Mouse (Mus musculus) spleen, adult 2 months (tissue): ENCODE results near the gene Syt1. TPM values are rescaled to one million over a fixed set of nuclear protein-coding genes. Genes with fewer than 3 reads are reported as not detected.

ENCODE experiments used
- DNase-seq, 2 experiments: peaks; one replicate each; pipeline versions ENCODE4 v3.0.0 to v3.0.0-alpha.2; 2012 to 2021; ENCODE audit warnings: low spot score in 2 of 2, low read depth in 1 of 2
- H3K27ac ChIP-seq: fragments of 200-500 bp; 2 replicates; pipeline ENCODE4 v1.5.1; 2012; ENCODE audit warnings: low read length, inconsistent platforms; ENCODE audit not compliant: insufficient read depth
- H3K27me3 ChIP-seq: fragments of 200-500 bp; 2 replicates; pipeline ENCODE4 v1.6.1; 2012; ENCODE audit warnings: mild to moderate bottlenecking, moderate library complexity, low read length, inconsistent platforms; ENCODE audit not compliant: control insufficient read depth, insufficient read depth
- H3K36me3 ChIP-seq: fragments of 200-500 bp; 2 replicates; pipeline ENCODE4 v1.6.1; 2012; ENCODE audit warnings: mild to moderate bottlenecking, low read length, inconsistent platforms; ENCODE audit not compliant: control insufficient read depth, insufficient read depth
- H3K4me1 ChIP-seq: fragments of 200-500 bp; 2 replicates; pipeline ENCODE4 v1.6.1; 2011; ENCODE audit warnings: inconsistent platforms; ENCODE audit not compliant: control insufficient read depth, insufficient read depth, insufficient read length
- H3K4me3 ChIP-seq: fragments of 200-500 bp; 2 replicates; pipeline ENCODE4 v1.5.1; 2011; ENCODE audit warnings: mild to moderate bottlenecking, inconsistent platforms; ENCODE audit not compliant: insufficient read depth, insufficient read length; ENCODE audit errors: extremely low read depth
- CTCF ChIP-seq: fragments of 200-500 bp; IDR thresholded peaks from 2 replicates; pipeline ENCODE4 v1.5.1; 2011; ENCODE audit warnings: mild to moderate bottlenecking, inconsistent platforms; ENCODE audit not compliant: insufficient read depth, insufficient read length, insufficient replicate concordance; ENCODE audit errors: extremely low read depth
- POLR2A ChIP-seq: fragments of 200-500 bp; IDR thresholded peaks from 2 replicates; pipeline ENCODE4 v1.6.1; 2011; ENCODE audit warnings: low read depth, low read length, inconsistent platforms
- WGBS: fragments of 180-500 bp; shearing (Covaris S2); methylation state at CpG from one replicate; pipeline ENCODE4 v1.1.7; 2018; 5-methylcytosine and 5-hydroxymethylcytosine counted together
- polyA plus RNA-seq: library from polyadenylated mRNA; depleted of rRNA; stranded (reverse); fragments of >200 nt; gene quantifications from 2 replicates; pipeline ENCODE4 v1.2.3, GENCODE M21; 2012

Gene Syt1
- polyA plus RNA-seq, 1 experiment = 0.44 TPM

DNA sequence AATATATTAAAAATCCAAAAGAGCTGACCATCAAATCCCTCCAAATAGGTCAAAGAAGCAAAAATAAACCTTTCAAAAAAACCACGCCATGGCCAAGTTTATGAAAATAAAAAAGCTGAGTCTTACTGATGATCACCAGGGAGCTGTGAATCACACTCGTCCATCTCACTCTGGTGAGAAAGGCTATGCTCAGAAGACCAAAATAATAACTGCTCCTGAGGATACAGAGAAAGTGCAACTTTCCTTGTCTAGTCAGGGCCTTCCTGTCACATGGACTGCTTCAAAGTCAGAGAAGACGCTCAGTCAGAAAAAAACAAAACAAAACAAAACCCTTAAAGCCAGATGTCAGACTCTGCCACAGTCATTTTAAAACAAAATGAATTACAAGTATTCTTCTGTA, 350.5 kb downstream of the Syt1 start:
- WGBS = 83% methylated on average over 3 of the region's 3 CpGs
- DNase-seq = no peak
- TF ChIP-seq CTCF (no peak), POLR2A (no peak)
- Histone ChIP-seq H3K4me3 (no peak overlapping the region), H3K27me3 (no peaks in the 10 kb centered on the region), H3K36me3 (no peaks in the 10 kb centered on the region), H3K27ac (no peak overlapping the region), H3K4me1 (no peaks in the 10 kb centered on the region)

DNA sequence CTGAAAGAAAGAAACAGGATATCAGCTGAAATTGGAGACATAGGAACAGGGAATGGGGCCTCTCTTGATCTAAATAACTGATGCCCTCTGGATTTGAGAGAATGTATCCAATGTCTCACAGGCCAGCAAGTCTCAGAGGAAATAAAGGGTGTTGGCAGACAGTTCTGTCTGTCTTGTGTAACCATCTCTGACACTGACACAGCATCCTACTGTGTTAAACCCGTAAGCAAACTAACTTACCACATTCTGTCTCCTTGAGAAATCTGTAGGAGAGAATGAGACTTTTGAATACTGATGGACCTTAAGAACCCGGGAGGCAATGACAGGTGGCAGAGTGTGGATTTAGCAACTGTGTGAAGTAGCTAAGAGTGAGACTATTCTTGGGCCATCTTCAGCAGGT, 352.5 kb downstream of the Syt1 start:
- DNase-seq = no peak
- Histone ChIP-seq H3K27ac (no peak overlapping the region), H3K36me3 (no peaks in the 10 kb centered on the region), H3K4me3 (no peak overlapping the region), H3K4me1 (no peaks in the 10 kb centered on the region), H3K27me3 (no peaks in the 10 kb centered on the region)
- TF ChIP-seq POLR2A (no peak), CTCF (no peak)
- whole genome bisulfite sequencing = 82% methylated on average over 2 of the region's 2 CpGs

DNA sequence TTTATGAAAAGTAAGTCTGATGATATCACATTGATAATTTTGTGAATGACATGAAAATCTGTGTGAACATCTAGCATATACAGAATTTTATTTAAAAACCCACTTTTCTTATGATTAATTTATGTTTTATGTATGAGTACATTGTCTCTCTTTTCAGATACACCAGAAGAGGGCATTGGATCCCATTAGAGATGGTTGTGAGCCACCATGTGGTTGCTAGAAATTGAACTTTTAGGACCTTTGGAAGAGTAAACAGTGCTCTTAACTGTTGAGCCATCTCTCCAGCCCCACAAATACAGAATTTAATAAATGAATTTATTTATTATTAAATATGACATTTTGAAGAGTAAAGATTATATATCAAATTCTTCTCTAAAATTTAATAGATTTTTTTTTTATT, 353.1 kb downstream of the Syt1 start:
- Histone ChIP-seq H3K27ac (no peak overlapping the region), H3K4me1 (no peaks in the 10 kb centered on the region), H3K27me3 (no peaks in the 10 kb centered on the region), H3K4me3 (no peak overlapping the region), H3K36me3 (no peaks in the 10 kb centered on the region)
- TF ChIP-seq POLR2A (no peak), CTCF (no peak)
- no peak for DNase-seq

DNA sequence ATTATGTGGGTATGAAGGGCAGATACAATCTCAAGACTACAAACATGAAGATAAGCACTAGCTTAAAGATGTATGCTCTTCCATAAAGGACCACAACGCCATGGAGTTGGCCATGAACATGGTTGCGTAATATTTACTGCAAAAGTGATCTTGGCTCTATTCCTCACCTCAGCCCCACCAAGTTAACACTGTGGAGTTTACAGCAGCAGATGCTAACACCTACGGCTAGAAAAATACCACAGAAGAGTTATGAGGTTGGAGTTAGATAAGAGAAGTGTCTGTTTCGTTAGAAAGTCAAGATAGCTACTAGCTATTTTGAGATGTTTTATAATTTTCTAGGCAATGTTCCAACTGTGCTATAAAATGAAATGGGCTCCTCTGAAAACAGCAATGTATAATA, 353.9 kb downstream of the Syt1 start:
- H3K4me1 ChIP-seq = no peaks in the 10 kb centered on the region
- WGBS = 80% methylated on average over 4 of the region's 4 CpGs
- H3K27ac ChIP-seq = no peak overlapping the region
- H3K27me3 ChIP-seq = no peaks in the 10 kb centered on the region
- DNase-seq = no peak
- H3K4me3 ChIP-seq = no peak overlapping the region
- TF ChIP-seq POLR2A (no peak), CTCF (no peak)
- no peaks in the 10 kb centered on the region for H3K36me3 ChIP-seq

DNA sequence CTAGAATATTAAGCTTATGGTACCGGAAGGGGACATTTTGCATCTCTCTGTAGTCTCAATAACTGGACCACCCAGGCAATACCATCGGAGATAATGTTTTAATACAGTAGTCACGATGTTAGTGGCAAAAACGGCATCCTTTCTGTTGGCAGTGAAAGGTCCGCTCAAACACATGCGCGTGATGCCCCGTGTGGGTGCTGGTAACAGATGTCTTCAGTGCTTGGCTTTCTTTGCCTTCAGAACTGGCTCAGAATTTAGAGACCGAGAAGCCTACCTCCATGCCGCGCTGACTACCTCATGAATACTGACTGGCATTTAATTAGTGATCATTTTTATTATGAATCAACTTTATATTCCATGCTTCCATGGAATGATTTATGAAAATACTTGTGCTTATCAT, 355.7 kb downstream of the Syt1 start:
- Histone ChIP-seq H3K4me1 (no peaks in the 10 kb centered on the region), H3K27ac (no peak overlapping the region), H3K36me3 (no peaks in the 10 kb centered on the region), H3K27me3 (no peaks in the 10 kb centered on the region), H3K4me3 (no peak overlapping the region)
- WGBS = 89% methylated on average over 11 of the region's 11 CpGs
- TF ChIP-seq CTCF (no peak), POLR2A (no peak)
- DNase-seq = no peak

DNA sequence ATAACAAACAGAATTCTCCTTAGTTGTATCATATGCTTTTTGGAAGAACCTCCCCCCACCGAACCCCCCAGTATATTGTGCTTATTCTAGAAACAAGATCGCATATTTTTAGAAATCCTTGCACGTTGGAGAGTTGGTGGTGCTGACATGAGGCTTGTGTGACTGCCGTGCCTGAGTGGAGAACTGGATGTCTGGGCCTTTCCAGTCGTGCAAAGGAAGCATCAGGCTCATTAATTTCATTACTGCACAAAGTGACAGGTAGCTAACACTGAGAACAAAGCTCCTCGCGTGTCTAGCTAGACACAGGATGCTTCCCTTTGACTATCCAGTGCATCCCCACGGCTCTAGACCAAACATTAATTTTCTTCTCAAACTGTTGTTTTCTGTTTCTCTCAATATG, 358.0 kb downstream of the Syt1 start:
- Histone ChIP-seq H3K27ac (no peak overlapping the region), H3K36me3 (no peaks in the 10 kb centered on the region), H3K4me1 (no peaks in the 10 kb centered on the region), H3K4me3 (no peak overlapping the region), H3K27me3 (no peaks in the 10 kb centered on the region)
- DNase-seq = no peak
- TF ChIP-seq POLR2A (no peak), CTCF (no peak)
- WGBS = 76% methylated on average over 8 of the region's 8 CpGs

DNA sequence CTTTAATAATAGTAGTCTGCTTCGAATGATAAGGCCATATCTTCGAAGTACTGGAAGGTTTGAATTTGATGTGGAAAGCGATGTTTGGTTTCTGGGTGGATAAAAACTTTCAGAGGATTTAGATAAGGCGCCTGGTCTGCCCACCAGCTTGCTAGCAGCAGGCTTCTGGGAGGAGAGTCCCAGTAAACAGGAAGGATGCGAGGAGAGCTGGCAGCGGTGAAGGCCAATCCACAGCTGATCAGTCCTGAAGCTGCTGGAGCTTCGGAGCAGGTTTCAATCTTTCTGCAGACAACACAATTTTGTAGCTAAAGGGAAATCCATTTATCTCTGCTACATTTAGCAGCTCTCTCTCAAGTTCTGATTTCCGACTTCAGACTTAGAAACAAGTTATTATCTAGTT, 358.7 kb downstream of the Syt1 start:
- Histone ChIP-seq H3K27me3 (no peaks in the 10 kb centered on the region), H3K4me1 (no peaks in the 10 kb centered on the region), H3K36me3 (no peaks in the 10 kb centered on the region), H3K4me3 (no peak overlapping the region), H3K27ac (no peak overlapping the region)
- 76% methylated on average over 8 of the region's 8 CpGs for WGBS
- TF ChIP-seq CTCF = no peak
- TF ChIP-seq POLR2A = no peak
- no peak for DNase-seq
